Mouse (Mus musculus) ES-E14 (cell line): ENCODE data around the gene Opa3.

Source experiments
- HCFC1 ChIP-seq: IDR thresholded peaks from 2 replicates; pipeline ENCODE4 v1.6.1; 2012; ENCODE audit warnings: low read length, inconsistent platforms, borderline replicate concordance; ENCODE audit not compliant: insufficient read depth
- MAFK ChIP-seq: IDR thresholded peaks from 2 replicates; pipeline ENCODE4 v1.6.1; 2014; ENCODE audit warnings: mild to moderate bottlenecking, low read depth, low read length, inconsistent platforms; ENCODE audit not compliant: insufficient read depth
- ZNF384 ChIP-seq: IDR thresholded peaks from 2 replicates; pipeline ENCODE4 v1.6.1; 2012; ENCODE audit warnings: low read depth, low read length, inconsistent platforms

GRCm38 (mm10) chr7:19179173-19179572, 49.0 kb upstream of the Opa3 start:
- no peak for TF ChIP-seq MAFK
- no peak for TF ChIP-seq ZNF384
- TF ChIP-seq HCFC1, result no peak
